Comparison of ENCODE assay signal across 27 mouse cellular contexts in genomic region chr4:107636099-107636498, GRCm38 (mm10). TPM values are rescaled to one million over a fixed set of nuclear protein-coding genes. Genes with fewer than 3 reads are reported as not detected.
DNase-seq lines count a peak whose midpoint lies in the region; ATAC-seq and TF ChIP-seq lines count a peak whose summit lies in the region.
"Had no signal": no experiment of that assay in that cellular context is flagged by ENCODE, and none has a peak within 500 bp of the region (broad histone marks: within the 10 kb centered on the region; RNA-seq: fewer than 3 reads in every experiment).

No protein-coding gene starts in this region.

- H3K4me3 ChIP-seq in layer of hippocampus, adult 2 months, result no peak overlapping the region
- H3K4me3 ChIP-seq: heart, embryonic 10.5 days; limb, embryonic 13.5 days; liver, embryonic 12.5 days had no signal

- H3K27ac ChIP-seq in layer of hippocampus, adult 2 months, result peak overlapping the region; percentile 73
- H3K27ac ChIP-seq: heart, embryonic 10.5 days; hindbrain, embryonic 14.5 days; limb, embryonic 13.5 days; liver, embryonic 12.5 days had no signal

- no peak for DNase-seq in layer of hippocampus, adult 2 months (ENCODE audit: low spot score in 2 of 2)
- no peak for DNase-seq in layer of hippocampus, adult 18-20 months (ENCODE audit: low spot score in 2 of 2)
- peak; percentile 21 for DNase-seq in R1 (ENCODE audit: low read depth, low spot score)
- DNase-seq in kidney, adult 8-10 months, result no peak
- no peak for DNase-seq in thymus, postnatal 0 days (ENCODE audit: low spot score)
- DNase-seq: adrenal gland, postnatal 25 days; cerebellum, adult 8-10 months; heart, postnatal 4 days; kidney, adult 2 months; kidney, postnatal 14 days; layer of hippocampus, postnatal 36 days; lung, adult 18-20 months; lung, postnatal 10 days; thymus, postnatal 4 days had no signal

- peak; percentile 64 for ATAC-seq in granulocyte monocyte progenitor cell, adult 5-6 weeks (replicated peaks; ENCODE audit: poor library complexity, severe bottlenecking)
- peak; percentile 36; the same call in 1 of the 2 replicates for ATAC-seq in monocyte, adult 5-6 weeks (replicated peaks; ENCODE audit: insufficient number of reproducible peaks, low FRiP score, low TSS enrichment, poor library complexity, severe bottlenecking)
- ATAC-seq: inflammation-experienced regulatory T-cells, adult 6 months; liver, embryonic 12.5 days had no signal

- TF ChIP-seq CTCF in layer of hippocampus, adult 2 months (conservative IDR thresholded peaks at IDR 0.05), result peak; percentile 19; the same call in 1 of the 2 replicates

RNA-seq across cellular contexts. Expression of gene Dmrtb1, which starts 47.9 kb away (rescaled TPM):
- under 1 TPM; 0.27 to 0.49 TPM for total RNA-seq in layer of hippocampus, adult 2 months (2021)
- under 1 TPM; 0.40 to 0.43 TPM for total RNA-seq in layer of hippocampus, adult 18-20 months (2021)
- total RNA-seq in granulocyte monocyte progenitor cell, adult 5-6 weeks (2014; fragmentation: Nextera tagmentation), result 1.7 TPM in 1 of 2 replicates, not detected in the other
- total RNA-seq in granulocyte monocyte progenitor cell, adult 5-6 weeks (2017), result 0.46 TPM in 1 of 2 replicates, not detected in the other
- total RNA-seq in monocyte, adult 5-6 weeks (2017), result 1.7 to 4.1 TPM in 2 of 3 replicates, not detected in the other
- 0.30 and 0.43 TPM in 2 replicates for polyA plus RNA-seq in thymus, postnatal 0 days (2015; fragmentation: Nextera tagmentation; extraction: Ambion mirVana)
- total RNA-seq: adrenal gland, postnatal 25 days; CH12.LX; gastrocnemius, adult 18-20 months; gastrocnemius, postnatal 4 days; heart, postnatal 4 days; megakaryocyte-erythroid progenitor cell, adult 5-6 weeks; MEL had no signal
- polyA plus RNA-seq: heart, embryonic 16.5 days; inflammation-experienced regulatory T-cells, adult 6 months; liver, embryonic 12.5 days had no signal
